Mouse (Mus musculus): ENCODE results near the gene Sipa1l3. TPM values are rescaled to one million over a fixed set of nuclear protein-coding genes. Genes with fewer than 3 reads are reported as not detected.

Gene Sipa1l3
- total RNA-seq, 1 experiment from 2014 or later = 12.2 TPM

- ATAC-seq (replicated peaks; ENCODE audit: insufficient number of reproducible peaks, low FRiP score, low TSS enrichment, poor library complexity, severe bottlenecking) = no peak
Observed at GRCm38 (mm10) chr7:29489364-29489763, 29.1 kb downstream of the Sipa1l3 start.

- ATAC-seq (replicated peaks; ENCODE audit: insufficient number of reproducible peaks, low FRiP score, low TSS enrichment, poor library complexity, severe bottlenecking) = no peak
Observed at GRCm38 (mm10) chr7:29486753-29487152, 31.7 kb downstream of the Sipa1l3 start.

- ATAC-seq (replicated peaks; ENCODE audit: insufficient number of reproducible peaks, low FRiP score, low TSS enrichment, poor library complexity, severe bottlenecking) = no peak
Observed at GRCm38 (mm10) chr7:29485721-29486120, 32.7 kb downstream of the Sipa1l3 start.

GRCm38 (mm10) chr7:29483556-29483955 lies 34.9 kb downstream of the Sipa1l3 start:
- no peak for ATAC-seq (replicated peaks; ENCODE audit: insufficient number of reproducible peaks, low FRiP score, low TSS enrichment, poor library complexity, severe bottlenecking)

- ATAC-seq (replicated peaks; ENCODE audit: insufficient number of reproducible peaks, low FRiP score, low TSS enrichment, poor library complexity, severe bottlenecking) = no peak
Observed at GRCm38 (mm10) chr7:29481345-29482155, 36.9 kb downstream of the Sipa1l3 start.

GRCm38 (mm10) chr7:29480590-29481344 lies 37.7 kb downstream of the Sipa1l3 start:
- no peak for ATAC-seq (replicated peaks; ENCODE audit: insufficient number of reproducible peaks, low FRiP score, low TSS enrichment, poor library complexity, severe bottlenecking)

- ATAC-seq (replicated peaks; ENCODE audit: insufficient number of reproducible peaks, low FRiP score, low TSS enrichment, poor library complexity, severe bottlenecking) = no peak
Observed at GRCm38 (mm10) chr7:29480183-29480582, 38.3 kb downstream of the Sipa1l3 start.

- ATAC-seq (replicated peaks; ENCODE audit: insufficient number of reproducible peaks, low FRiP score, low TSS enrichment, poor library complexity, severe bottlenecking) = no peak
Observed at GRCm38 (mm10) chr7:29475005-29475404, 43.4 kb downstream of the Sipa1l3 start.

- ATAC-seq (replicated peaks; ENCODE audit: insufficient number of reproducible peaks, low FRiP score, low TSS enrichment, poor library complexity, severe bottlenecking) = no peak
Observed at GRCm38 (mm10) chr7:29471309-29471708, 47.1 kb downstream of the Sipa1l3 start.

- ATAC-seq (replicated peaks; ENCODE audit: insufficient number of reproducible peaks, low FRiP score, low TSS enrichment, poor library complexity, severe bottlenecking) = no peak
Observed at GRCm38 (mm10) chr7:29469602-29470344, 48.7 kb downstream of the Sipa1l3 start.

- no peak for ATAC-seq (replicated peaks; ENCODE audit: insufficient number of reproducible peaks, low FRiP score, low TSS enrichment, poor library complexity, severe bottlenecking)
Observed at GRCm38 (mm10) chr7:29468593-29468992, 49.8 kb downstream of the Sipa1l3 start.

GRCm38 (mm10) chr7:29466585-29466984 lies 51.9 kb downstream of the Sipa1l3 start:
- no peak for ATAC-seq (replicated peaks; ENCODE audit: insufficient number of reproducible peaks, low FRiP score, low TSS enrichment, poor library complexity, severe bottlenecking)

GRCm38 (mm10) chr7:29465736-29466135 lies 52.7 kb downstream of the Sipa1l3 start:
- no peak for ATAC-seq (replicated peaks; ENCODE audit: insufficient number of reproducible peaks, low FRiP score, low TSS enrichment, poor library complexity, severe bottlenecking)

- ATAC-seq (replicated peaks; ENCODE audit: insufficient number of reproducible peaks, low FRiP score, low TSS enrichment, poor library complexity, severe bottlenecking) = no peak
Observed at GRCm38 (mm10) chr7:29462820-29463219, 55.6 kb downstream of the Sipa1l3 start.

- ATAC-seq (replicated peaks; ENCODE audit: insufficient number of reproducible peaks, low FRiP score, low TSS enrichment, poor library complexity, severe bottlenecking) = no peak
Observed at GRCm38 (mm10) chr7:29462178-29462577, 56.3 kb downstream of the Sipa1l3 start.

GRCm38 (mm10) chr7:29461557-29461956 lies 56.9 kb downstream of the Sipa1l3 start:
- ATAC-seq (replicated peaks; ENCODE audit: insufficient number of reproducible peaks, low FRiP score, low TSS enrichment, poor library complexity, severe bottlenecking) = no peak

- ATAC-seq (replicated peaks; ENCODE audit: insufficient number of reproducible peaks, low FRiP score, low TSS enrichment, poor library complexity, severe bottlenecking) = no peak
Observed at GRCm38 (mm10) chr7:29458889-29459740, 59.3 kb downstream of the Sipa1l3 start.

GRCm38 (mm10) chr7:29457772-29458171 lies 60.7 kb downstream of the Sipa1l3 start:
- ATAC-seq (replicated peaks; ENCODE audit: insufficient number of reproducible peaks, low FRiP score, low TSS enrichment, poor library complexity, severe bottlenecking) = no peak
